Mouse (Mus musculus) spleen, postnatal 36 days (tissue): ENCODE data around the gene Nsun7.

Experiments
- DNase-seq, 2 experiments: peaks; one replicate each; pipeline ENCODE4 v3.0.0; 2022; ENCODE audit warnings: low spot score in 2 of 2, mixed read lengths in 1 of 2

The Nsun7 gene

GRCm38 (mm10) chr5:66279650-66280049 lies 20.0 kb downstream of the Nsun7 start:
- no peak for DNase-seq

GRCm38 (mm10) chr5:66280742-66281141 lies 21.0 kb downstream of the Nsun7 start:
- DNase-seq = no peak

- no peak for DNase-seq
These were observed 34.5 kb downstream of the Nsun7 start for GRCm38 (mm10) chr5:66294106-66294625.

GRCm38 (mm10) chr5:66294952-66295351 lies 35.3 kb downstream of the Nsun7 start:
- no peak for DNase-seq

- no peak for DNase-seq
These were observed 36.4 kb downstream of the Nsun7 start for GRCm38 (mm10) chr5:66296116-66296515.

GRCm38 (mm10) chr5:66298856-66299255 lies 39.2 kb downstream of the Nsun7 start:
- no peak for DNase-seq

GRCm38 (mm10) chr5:66300576-66300975 lies 40.9 kb downstream of the Nsun7 start:
- DNase-seq = no peak

- no peak for DNase-seq
These were observed 42.6 kb downstream of the Nsun7 start for GRCm38 (mm10) chr5:66302085-66302815.

GRCm38 (mm10) chr5:66302873-66303272 lies 43.2 kb downstream of the Nsun7 start:
- DNase-seq = no peak

GRCm38 (mm10) chr5:66304300-66305067 lies 44.8 kb downstream of the Nsun7 start:
- no peak for DNase-seq

GRCm38 (mm10) chr5:66305511-66305910 lies 45.8 kb downstream of the Nsun7 start:
- DNase-seq = no peak

GRCm38 (mm10) chr5:66310328-66310727 lies 50.6 kb downstream of the Nsun7 start:
- no peak for DNase-seq

- DNase-seq = no peak
These were observed 51.1 kb downstream of the Nsun7 start for GRCm38 (mm10) chr5:66310806-66311205.

GRCm38 (mm10) chr5:66315791-66316190 lies 56.1 kb downstream of the Nsun7 start:
- DNase-seq = no peak

GRCm38 (mm10) chr5:66319341-66319740 lies 59.6 kb downstream of the Nsun7 start:
- peak; percentile 32 to 38 for DNase-seq

- no peak for DNase-seq
These were observed 60.2 kb downstream of the Nsun7 start for GRCm38 (mm10) chr5:66319827-66320404.

- DNase-seq = no peak
These were observed 63.4 kb downstream of the Nsun7 start for GRCm38 (mm10) chr5:66323131-66323530.

GRCm38 (mm10) chr5:66323603-66324002 lies 63.9 kb downstream of the Nsun7 start:
- no peak for DNase-seq

GRCm38 (mm10) chr5:66326395-66326794 lies 66.7 kb downstream of the Nsun7 start:
- no peak for DNase-seq

- DNase-seq = no peak
These were observed 68.4 kb downstream of the Nsun7 start for GRCm38 (mm10) chr5:66327949-66328726.

- no peak for DNase-seq
These were observed 69.1 kb downstream of the Nsun7 start for GRCm38 (mm10) chr5:66328766-66329165.

GRCm38 (mm10) chr5:66330806-66331205 lies 71.1 kb downstream of the Nsun7 start:
- DNase-seq = no peak
